Mouse (Mus musculus) Muller cell, postnatal 12 days (primary cell): ENCODE measurements around the gene Pi4ka.
A peak's percentile ranks its signal among the peaks of the same experiment; 100 is the strongest.
"Not testable (repeated sequence)": the region's sequence is repeated elsewhere in the genome, so short reads cannot be mapped to it uniquely, and the experiment has no call there.

Source experiments
- DNase-seq: peaks from one replicate; pipeline ENCODE4 v3.0.0-alpha.2; 2015; ENCODE audit errors: inconsistent ontology term

Pi4ka gene

GRCm38 (mm10) chr16:17233702-17234498 is 172.2 kb downstream of the Pi4ka start:
- peak; percentile 40 for DNase-seq

- DNase-seq, result peak; percentile 98
Measured at GRCm38 (mm10) chr16:17232794-17233701, 173.1 kb downstream of the Pi4ka start, which contains the start of gene Hic2. TSS of gene Hic2 (plus strand) at chr16:17233572.

- DNase-seq, result not testable (repeated sequence)
Measured at GRCm38 (mm10) chr16:17231523-17231922, 174.6 kb downstream of the Pi4ka start.
